Mouse (Mus musculus) neural tube, embryonic 13.5 days (tissue): Measurements from ENCODE around the gene Slc43a1. TPM values are rescaled to one million over a fixed set of nuclear protein-coding genes. Genes with fewer than 3 reads are reported as not detected.
A peak's percentile ranks its signal among the peaks of the same experiment; 100 is the strongest.
"Not testable (repeated sequence)": the region's sequence is repeated elsewhere in the genome, so short reads cannot be mapped to it uniquely, and the experiment has no call there.

Experiments
- ATAC-seq: fragments of 200-750 bp; cut with Nextera tagmentation; 2 replicates; pipeline ENCODE4 v1.8.0; 2017; ENCODE audit warnings: low read depth, mild to moderate bottlenecking, moderate TSS enrichment, moderate library complexity
- H3K27ac ChIP-seq: fragments of 300-500 bp; sonication (generic); replicated peaks from 2 replicates; pipeline ENCODE4 v1.5.1; 2015; ENCODE audit warnings: moderate library complexity, mild to moderate bottlenecking, inconsistent platforms
- H3K27me3 ChIP-seq: fragments of 300-500 bp; sonication (generic); 2 replicates; pipeline ENCODE4 v1.6.1; 2015; ENCODE audit warnings: mild to moderate bottlenecking, inconsistent platforms
- H3K36me3 ChIP-seq: fragments of 300-500 bp; sonication (generic); 2 replicates; pipeline ENCODE4 v1.6.1; 2015; ENCODE audit warnings: mild to moderate bottlenecking, inconsistent platforms
- H3K4me1 ChIP-seq: fragments of 300-500 bp; sonication (generic); replicated peaks from 2 replicates; pipeline ENCODE4 v1.6.1; 2015; ENCODE audit warnings: inconsistent platforms
- H3K4me2 ChIP-seq: fragments of 300-500 bp; sonication (generic); 2 replicates; pipeline ENCODE4 v1.6.1; 2015; ENCODE audit warnings: inconsistent platforms, mild to moderate bottlenecking, moderate library complexity
- H3K4me3 ChIP-seq: fragments of 300-500 bp; sonication (generic); 2 replicates; pipeline ENCODE4 v1.5.1; 2015; ENCODE audit warnings: mild to moderate bottlenecking, inconsistent platforms
- H3K9ac ChIP-seq: fragments of 300-500 bp; sonication (generic); 2 replicates; pipeline ENCODE4 v1.6.1; 2015; ENCODE audit warnings: moderate library complexity, mild to moderate bottlenecking, inconsistent platforms
- H3K9me3 ChIP-seq: fragments of 300-500 bp; sonication (generic); 2 replicates; pipeline ENCODE4 v1.6.1; 2016; ENCODE audit warnings: inconsistent platforms
- WGBS: fragments of 180-500 bp; shearing (Covaris S2); methylation state at CpG from one replicate; pipeline ENCODE4 v1.1.7; 2015; 5-methylcytosine and 5-hydroxymethylcytosine counted together
- polyA plus RNA-seq: library from polyadenylated mRNA; unstranded; fragments of >200 nt; fragmentation: Nextera tagmentation; extraction: Ambion mirVana; gene quantifications from 2 replicates; pipeline ENCODE4 v1.2.1, GENCODE M21; 2015

Gene Slc43a1
- polyA plus RNA-seq, result 2.4 and 3.3 TPM in 2 replicates

GRCm38 (mm10) chr2:84838593-84838949, at the start of gene Slc43a1:
Gene Slc43a1 (plus strand): TSS chr2:84838850.
- no peak for ATAC-seq
- peaks cover 51% of the 10 kb centered on the region for H3K27me3 ChIP-seq
- H3K4me1 ChIP-seq, result peaks cover 24% of the 10 kb centered on the region
- WGBS, result 16% methylated on average over 10 of the region's 10 CpGs
- H3K4me3 ChIP-seq, result peak within 1 kb of the TSS; percentile 49
- no peaks in the 10 kb centered on the region for H3K36me3 ChIP-seq
- no peaks in the 10 kb centered on the region for H3K9me3 ChIP-seq
- H3K27ac ChIP-seq, result no peak within 1 kb of the TSS
- peak within 1 kb of the TSS; percentile 94 for H3K4me2 ChIP-seq
- H3K9ac ChIP-seq, result peak within 1 kb of the TSS; percentile 67

- 56% methylated on average over 9 of the region's 9 CpGs for WGBS
- Histone ChIP-seq H3K4me3 (no peak overlapping the region), H3K4me2 (no peak overlapping the region), H3K9me3 (no peaks in the 10 kb centered on the region), H3K4me1 (no peaks in the 10 kb centered on the region), H3K27me3 (no peaks in the 10 kb centered on the region), H3K9ac (no peak overlapping the region), H3K36me3 (no peaks in the 10 kb centered on the region), H3K27ac (no peak overlapping the region)
- ATAC-seq, result no peak
Observed at GRCm38 (mm10) chr2:84790418-84790817, 48.2 kb upstream of the Slc43a1 start.

- no peaks in the 10 kb centered on the region for H3K36me3 ChIP-seq
- H3K27me3 ChIP-seq, result no peaks in the 10 kb centered on the region
- H3K27ac ChIP-seq, result no peak overlapping the region
- H3K4me3 ChIP-seq, result no peak overlapping the region
- H3K9me3 ChIP-seq, result no peaks in the 10 kb centered on the region
- no peak for ATAC-seq
- H3K4me2 ChIP-seq, result no peak overlapping the region
- no peak overlapping the region for H3K9ac ChIP-seq
- 89% methylated on average over 3 of the region's 3 CpGs for WGBS
- no peaks in the 10 kb centered on the region for H3K4me1 ChIP-seq
Observed at GRCm38 (mm10) chr2:84792516-84792915, 46.1 kb upstream of the Slc43a1 start.

- no peak for ATAC-seq
- WGBS, result 85% methylated on average over 3 of the region's 3 CpGs
- H3K9ac ChIP-seq, result no peak overlapping the region
Observed at GRCm38 (mm10) chr2:84793154-84793553, 45.5 kb upstream of the Slc43a1 start.

GRCm38 (mm10) chr2:84793871-84794270, 44.8 kb upstream of the Slc43a1 start:
- Histone ChIP-seq H3K27me3 (no peaks in the 10 kb centered on the region), H3K4me2 (no peak overlapping the region), H3K4me3 (no peak overlapping the region), H3K9ac (no peak overlapping the region), H3K4me1 (peaks cover 3% of the 10 kb centered on the region), H3K27ac (no peak overlapping the region), H3K9me3 (no peaks in the 10 kb centered on the region), H3K36me3 (no peaks in the 10 kb centered on the region)
- 79% methylated on average over 3 of the region's 3 CpGs for WGBS
- ATAC-seq, result no peak

More at GRCm38 (mm10) chr2:84793154-84793553, 45.5 kb upstream of the Slc43a1 start:
- Histone ChIP-seq H3K27ac (no peak overlapping the region), H3K4me3 (no peak overlapping the region), H3K27me3 (no peaks in the 10 kb centered on the region), H3K4me1 (peaks cover 3% of the 10 kb centered on the region), H3K36me3 (no peaks in the 10 kb centered on the region), H3K4me2 (no peak overlapping the region), H3K9me3 (no peaks in the 10 kb centered on the region)

GRCm38 (mm10) chr2:84797833-84798492, 40.7 kb upstream of the Slc43a1 start:
- Histone ChIP-seq H3K4me1 (peaks cover 7% of the 10 kb centered on the region), H3K9ac (peak overlapping the region; percentile 76), H3K4me2 (peak overlapping the region; percentile 97), H3K4me3 (peak overlapping the region; percentile 58), H3K27me3 (no peaks in the 10 kb centered on the region), H3K36me3 (no peaks in the 10 kb centered on the region), H3K9me3 (no peaks in the 10 kb centered on the region), H3K27ac (0 out of 2 replicates have a peak overlapping the region, but pooled peaks have one; percentile 46)
- peak; percentile 66 for ATAC-seq
- WGBS, result 9% methylated on average over 13 of the region's 13 CpGs

GRCm38 (mm10) chr2:84798493-84798921, 40.1 kb upstream of the Slc43a1 start, which contains the start of gene Ube2l6:
Gene Ube2l6 (plus strand): TSS chr2:84798828.
- no peaks in the 10 kb centered on the region for H3K9me3 ChIP-seq
- no peaks in the 10 kb centered on the region for H3K36me3 ChIP-seq
- under 1% methylated on average over 21 of the region's 21 CpGs for WGBS
- H3K4me3 ChIP-seq, result peak within 1 kb of the TSS; percentile 58
- H3K27me3 ChIP-seq, result no peaks in the 10 kb centered on the region
- peak within 1 kb of the TSS; percentile 97 for H3K4me2 ChIP-seq
- H3K4me1 ChIP-seq, result peaks cover 7% of the 10 kb centered on the region
- ATAC-seq, result peak; percentile 83
- peak within 1 kb of the TSS; percentile 76 for H3K9ac ChIP-seq
- H3K27ac ChIP-seq, result 0 out of 2 replicates have a peak within 1 kb of the TSS, but pooled peaks have one; percentile 46

- Histone ChIP-seq H3K9me3 (no peaks in the 10 kb centered on the region), H3K4me3 (peak overlapping the region; percentile 58), H3K9ac (peak overlapping the region; percentile 76), H3K27ac (0 out of 2 replicates have a peak overlapping the region, but pooled peaks have one; percentile 46), H3K4me2 (peak overlapping the region; percentile 97), H3K27me3 (no peaks in the 10 kb centered on the region), H3K36me3 (no peaks in the 10 kb centered on the region), H3K4me1 (peaks cover 7% of the 10 kb centered on the region)
- peak; percentile 62 for ATAC-seq
- under 1% methylated on average over 16 of the region's 16 CpGs for WGBS
Observed at GRCm38 (mm10) chr2:84799041-84799561, 39.5 kb upstream of the Slc43a1 start.

GRCm38 (mm10) chr2:84800304-84800703, 38.3 kb upstream of the Slc43a1 start:
- no peak overlapping the region for H3K9ac ChIP-seq
- WGBS, result 80% methylated on average over 4 of the region's 4 CpGs
- H3K9me3 ChIP-seq, result no peaks in the 10 kb centered on the region
- no peaks in the 10 kb centered on the region for H3K36me3 ChIP-seq
- H3K27me3 ChIP-seq, result no peaks in the 10 kb centered on the region
- no peak overlapping the region for H3K4me3 ChIP-seq
- peaks cover 7% of the 10 kb centered on the region for H3K4me1 ChIP-seq
- no peak overlapping the region for H3K4me2 ChIP-seq
- no peak for ATAC-seq
- no peak overlapping the region for H3K27ac ChIP-seq

- H3K9ac ChIP-seq, H3K27ac ChIP-seq, H3K27me3 ChIP-seq, H3K36me3 ChIP-seq, H3K4me2 ChIP-seq, H3K9me3 ChIP-seq, H3K4me3 ChIP-seq, H3K4me1 ChIP-seq, ATAC-seq: not testable (repeated sequence)
- WGBS, result 82% methylated on average over 5 of the region's 5 CpGs
Observed at GRCm38 (mm10) chr2:84801223-84801622, 37.4 kb upstream of the Slc43a1 start.

- Histone ChIP-seq H3K9me3 (no peaks in the 10 kb centered on the region), H3K36me3 (no peaks in the 10 kb centered on the region), H3K4me1 (peaks cover 4% of the 10 kb centered on the region; the same call in 1 of the 2 replicates), H3K4me2 (no peak overlapping the region), H3K27ac (no peak overlapping the region), H3K4me3 (no peak overlapping the region), H3K9ac (no peak overlapping the region), H3K27me3 (no peaks in the 10 kb centered on the region)
- 92% methylated on average over 7 of the region's 7 CpGs for WGBS
- ATAC-seq, result no peak
Observed at GRCm38 (mm10) chr2:84803963-84804362, 34.7 kb upstream of the Slc43a1 start.

GRCm38 (mm10) chr2:84806546-84806945, 32.1 kb upstream of the Slc43a1 start:
- Histone ChIP-seq H3K27me3 (no peaks in the 10 kb centered on the region), H3K9ac (no peak overlapping the region), H3K4me2 (no peak overlapping the region), H3K4me3 (no peak overlapping the region), H3K27ac (no peak overlapping the region), H3K4me1 (no peaks in the 10 kb centered on the region), H3K36me3 (no peaks in the 10 kb centered on the region), H3K9me3 (no peaks in the 10 kb centered on the region)
- ATAC-seq, result no peak
- WGBS, result 76% methylated on average over 5 of the region's 5 CpGs
